20 mouse cellular contexts compared by ENCODE assay signal in genomic region chr12:52771931-52772330, GRCm38 (mm10).
A peak's percentile ranks its signal among the peaks of the same experiment; 100 is the strongest.
DNase-seq lines count a peak whose midpoint lies in the region; ATAC-seq and TF ChIP-seq lines count a peak whose summit lies in the region.
"Had no signal": no experiment of that assay in that cellular context is flagged by ENCODE, and none has a peak within 500 bp of the region (broad histone marks: within the 10 kb centered on the region; RNA-seq: fewer than 3 reads in every experiment).

No protein-coding gene starts in this region.

- DNase-seq in heart, adult 11 months: peak; percentile 48
- DNase-seq in heart, adult 2 months: no peak
- no peak for DNase-seq in layer of hippocampus, postnatal 25 days (ENCODE audit: extremely low spot score in 1 of 2, low spot score in 1 of 2)
- DNase-seq in layer of hippocampus, adult 11-12 months (ENCODE audit: low spot score): no peak
- DNase-seq in cerebellum, postnatal 36 days: no peak
- DNase-seq: adrenal gland, postnatal 14 days; cerebellum, adult 9-10 months; embryo, embryonic 11 days; heart, postnatal 4 days; kidney, adult 8-10 months; kidney, postnatal 25 days; layer of hippocampus, adult 9-11 months; thymus, postnatal 14 days had no signal

- no peaks in the 10 kb centered on the region for H3K9me3 ChIP-seq in forebrain, embryonic 16.5 days (ENCODE audit: control insufficient read depth, low read length)
- H3K9me3 ChIP-seq in hindbrain, embryonic 13.5 days: no peaks in the 10 kb centered on the region
- H3K9me3 ChIP-seq in neural tube, embryonic 15.5 days (replicated peaks): no peaks in the 10 kb centered on the region
- H3K9me3 ChIP-seq: liver, embryonic 15.5 days; midbrain, embryonic 10.5 days had no signal

- no peak for TF ChIP-seq POLR2A in heart, adult 2 months (IDR thresholded peaks at IDR 0.05; ENCODE audit: insufficient read depth, low read depth, low read length)

- H3K9ac ChIP-seq in heart, adult 2 months (ENCODE audit: low read depth, low read length): no peak overlapping the region
- no peak overlapping the region for H3K9ac ChIP-seq in forebrain, embryonic 16.5 days (replicated peaks; ENCODE audit: low read depth, low read length)
- peak overlapping the region; percentile 46; the same call in 1 of the 2 replicates for H3K9ac ChIP-seq in hindbrain, embryonic 13.5 days
- H3K9ac ChIP-seq in neural tube, embryonic 15.5 days (replicated peaks): no peak overlapping the region
- H3K9ac ChIP-seq: liver, embryonic 15.5 days had no signal

- H3K4me3 ChIP-seq in heart, adult 2 months: no peak overlapping the region
- H3K4me3 ChIP-seq in forebrain, embryonic 16.5 days (replicated peaks; ENCODE audit: low read length): no peak overlapping the region
- H3K4me3 ChIP-seq in hindbrain, embryonic 13.5 days: no peak overlapping the region
- H3K4me3 ChIP-seq in neural tube, embryonic 15.5 days (replicated peaks): no peak overlapping the region
- H3K4me3 ChIP-seq: liver, embryonic 15.5 days; midbrain, embryonic 10.5 days had no signal

- no peaks in the 10 kb centered on the region for H3K79me2 ChIP-seq in heart, adult 2 months (replicated peaks; ENCODE audit: control insufficient read depth, insufficient read depth, low read length)

- H3K4me2 ChIP-seq in forebrain, embryonic 16.5 days (ENCODE audit: low read length): no peak overlapping the region
- H3K4me2 ChIP-seq in hindbrain, embryonic 13.5 days: no peak overlapping the region
- no peak overlapping the region for H3K4me2 ChIP-seq in neural tube, embryonic 15.5 days
- H3K4me2 ChIP-seq: liver, embryonic 15.5 days had no signal

- no peaks in the 10 kb centered on the region for H3K36me3 ChIP-seq in heart, adult 2 months (ENCODE audit: control insufficient read depth, insufficient read depth, low read length)
- no peaks in the 10 kb centered on the region for H3K36me3 ChIP-seq in forebrain, embryonic 16.5 days (ENCODE audit: control insufficient read depth, insufficient read depth)
- no peaks in the 10 kb centered on the region for H3K36me3 ChIP-seq in hindbrain, embryonic 13.5 days
- H3K36me3 ChIP-seq in neural tube, embryonic 15.5 days: no peaks in the 10 kb centered on the region
- H3K36me3 ChIP-seq: liver, embryonic 15.5 days; midbrain, embryonic 10.5 days had no signal

- peak; percentile 65 for ATAC-seq in forebrain, embryonic 16.5 days
- ATAC-seq in hindbrain, embryonic 13.5 days (ENCODE audit: low FRiP score): no peak
- ATAC-seq in neural tube, embryonic 15.5 days (ENCODE audit: low FRiP score): no peak
- ATAC-seq: activated CD4-positive, CD25-positive, alpha-beta regulatory T cell, adult 4 months; Patski had no signal

- H3K27ac ChIP-seq in heart, adult 2 months: no peak overlapping the region
- H3K27ac ChIP-seq in forebrain, embryonic 16.5 days (ENCODE audit: low read length): no peak overlapping the region
- H3K27ac ChIP-seq in hindbrain, embryonic 13.5 days: peak overlapping the region; percentile 80
- peak overlapping the region; percentile 54 for H3K27ac ChIP-seq in neural tube, embryonic 15.5 days (replicated peaks)
- H3K27ac ChIP-seq: liver, embryonic 15.5 days; midbrain, embryonic 10.5 days had no signal

- H3K4me1 ChIP-seq in heart, adult 2 months (ENCODE audit: control insufficient read depth, insufficient read depth, low read length): no peaks in the 10 kb centered on the region
- peaks cover 35% of the 10 kb centered on the region for H3K4me1 ChIP-seq in forebrain, embryonic 16.5 days (replicated peaks; ENCODE audit: control insufficient read depth, insufficient read depth, low read length)
- H3K4me1 ChIP-seq in hindbrain, embryonic 13.5 days (replicated peaks): peaks cover 51% of the 10 kb centered on the region
- H3K4me1 ChIP-seq in neural tube, embryonic 15.5 days: peaks cover 49% of the 10 kb centered on the region
- H3K4me1 ChIP-seq: liver, embryonic 15.5 days had no signal

- no peaks in the 10 kb centered on the region for H3K27me3 ChIP-seq in heart, adult 2 months (ENCODE audit: control insufficient read depth, insufficient read depth, low read length)
- no peaks in the 10 kb centered on the region for H3K27me3 ChIP-seq in forebrain, embryonic 16.5 days (replicated peaks; ENCODE audit: control insufficient read depth, insufficient read depth, low read length)
- no peaks in the 10 kb centered on the region for H3K27me3 ChIP-seq in hindbrain, embryonic 13.5 days
- no peaks in the 10 kb centered on the region for H3K27me3 ChIP-seq in neural tube, embryonic 15.5 days (replicated peaks)
- H3K27me3 ChIP-seq: liver, embryonic 15.5 days; Patski had no signal

- 89% methylated on average over 7 of the region's 7 CpGs for WGBS in heart, adult 2 months
- 32% methylated on average over 7 of the region's 7 CpGs for WGBS in forebrain, embryonic 16.5 days
- 44% methylated on average over 7 of the region's 7 CpGs for WGBS in hindbrain, embryonic 13.5 days
- WGBS in neural tube, embryonic 15.5 days: 52% methylated on average over 7 of the region's 7 CpGs

- intact Hi-C loops in heart, adult 2 months (cut with DNase I): no loop called here

- no peak for TF ChIP-seq CTCF in heart, adult 2 months (IDR thresholded peaks at IDR 0.05)

- TF ChIP-seq EP300 in heart, adult 2 months (IDR thresholded peaks at IDR 0.05; ENCODE audit: insufficient read depth, low read depth, low read length): no peak

Comparison
In these comparisons a context has a peak if more than half of its experiments do, and no peak if none do; other contexts are left out.
1. H3K27ac ChIP-seq: peak in hindbrain, embryonic 13.5 days (single experiment) and neural tube, embryonic 15.5 days (single experiment); none in heart, adult 2 months (single experiment) and forebrain, embryonic 16.5 days (single experiment).